Mouse (Mus musculus): ENCODE measurements around the gene Supt16. TPM values are rescaled to one million over a fixed set of nuclear protein-coding genes. Genes with fewer than 3 reads are reported as not detected.

The Supt16 gene
- polyA plus RNA-seq, 1 experiment from 2014 or later, result 57.8 TPM

GRCm38 (mm10) chr14:52195691-52196090 lies 1.5 kb downstream of the Supt16 start:
- WGBS, result 14% methylated on average over 3 of the region's 3 CpGs
- H3K4me2 ChIP-seq (replicated peaks), result peak overlapping the region; percentile 68
- no peak overlapping the region for H3K4me3 ChIP-seq
- no peak for ATAC-seq (ENCODE audit: low FRiP score, low read depth)
- H3K9ac ChIP-seq, result 0 out of 2 replicates have a peak overlapping the region, but pooled peaks have one; percentile 98
- no peaks in the 10 kb centered on the region for H3K27me3 ChIP-seq (replicated peaks)
- peaks cover 26% of the 10 kb centered on the region for H3K36me3 ChIP-seq
- no peaks in the 10 kb centered on the region for H3K9me3 ChIP-seq
- no peak overlapping the region for H3K27ac ChIP-seq
- peaks cover 7% of the 10 kb centered on the region for H3K4me1 ChIP-seq

- H3K9me3 ChIP-seq, result no peaks in the 10 kb centered on the region
- no peak overlapping the region for H3K4me2 ChIP-seq (replicated peaks)
- no peaks in the 10 kb centered on the region for H3K27me3 ChIP-seq (replicated peaks)
- H3K27ac ChIP-seq, result no peak overlapping the region
- peaks cover 2% of the 10 kb centered on the region for H3K4me1 ChIP-seq
- no peak overlapping the region for H3K9ac ChIP-seq
- peaks cover 9% of the 10 kb centered on the region; the same call in 1 of the 2 replicates for H3K36me3 ChIP-seq
- no peak for ATAC-seq (ENCODE audit: low FRiP score, low read depth)
- no peak overlapping the region for H3K4me3 ChIP-seq
Observed at GRCm38 (mm10) chr14:52190740-52191359, 6.4 kb downstream of the Supt16 start.

GRCm38 (mm10) chr14:52189519-52189918 lies 7.7 kb downstream of the Supt16 start:
- no peak overlapping the region for H3K9ac ChIP-seq
- H3K36me3 ChIP-seq, result peaks cover 9% of the 10 kb centered on the region; the same call in 1 of the 2 replicates
- no peak for ATAC-seq (ENCODE audit: low FRiP score, low read depth)
- H3K4me1 ChIP-seq, result no peaks in the 10 kb centered on the region
- no peaks in the 10 kb centered on the region for H3K9me3 ChIP-seq
- H3K4me3 ChIP-seq, result no peak overlapping the region
- H3K27me3 ChIP-seq (replicated peaks), result no peaks in the 10 kb centered on the region
- WGBS, result 88% methylated on average over 2 of the region's 2 CpGs
- no peak overlapping the region for H3K4me2 ChIP-seq (replicated peaks)
- no peak overlapping the region for H3K27ac ChIP-seq

GRCm38 (mm10) chr14:52188788-52189187 lies 8.4 kb downstream of the Supt16 start:
- ATAC-seq (ENCODE audit: low FRiP score, low read depth), result no peak
- H3K36me3 ChIP-seq, result peaks cover 12% of the 10 kb centered on the region

GRCm38 (mm10) chr14:52166571-52166970 lies 30.6 kb downstream of the Supt16 start:
- no peak for ATAC-seq (ENCODE audit: low FRiP score, low read depth)
- no peak overlapping the region for H3K4me3 ChIP-seq
- WGBS, result 94% methylated on average over 2 of the region's 2 CpGs
- H3K9me3 ChIP-seq, result no peaks in the 10 kb centered on the region
- H3K27ac ChIP-seq, result no peak overlapping the region
- H3K4me1 ChIP-seq, result no peaks in the 10 kb centered on the region
- H3K36me3 ChIP-seq, result peaks cover 69% of the 10 kb centered on the region
- H3K4me2 ChIP-seq (replicated peaks), result no peak overlapping the region
- no peaks in the 10 kb centered on the region for H3K27me3 ChIP-seq (replicated peaks)
- no peak overlapping the region for H3K9ac ChIP-seq

More at GRCm38 (mm10) chr14:52188788-52189187, 8.4 kb downstream of the Supt16 start:
- no peak overlapping the region for H3K9ac ChIP-seq
- whole genome bisulfite sequencing, result 92% methylated on average over 1 of the region's 1 CpGs
- H3K4me1 ChIP-seq, result no peaks in the 10 kb centered on the region
- no peak overlapping the region for H3K4me2 ChIP-seq (replicated peaks)
- no peak overlapping the region for H3K27ac ChIP-seq
- no peak overlapping the region for H3K4me3 ChIP-seq
- no peaks in the 10 kb centered on the region for H3K27me3 ChIP-seq (replicated peaks)
- no peaks in the 10 kb centered on the region for H3K9me3 ChIP-seq

GRCm38 (mm10) chr14:52160911-52161310 lies 36.3 kb downstream of the Supt16 start:
- no peak overlapping the region for H3K4me3 ChIP-seq
- no peak overlapping the region for H3K9ac ChIP-seq
- no peaks in the 10 kb centered on the region for H3K27me3 ChIP-seq (replicated peaks)
- H3K9me3 ChIP-seq, result no peaks in the 10 kb centered on the region
- no peak overlapping the region for H3K4me2 ChIP-seq (replicated peaks)
- ATAC-seq (ENCODE audit: low FRiP score, low read depth), result no peak
- 93% methylated on average over 6 of the region's 6 CpGs for WGBS
- no peaks in the 10 kb centered on the region for H3K4me1 ChIP-seq
- H3K36me3 ChIP-seq, result peaks cover 78% of the 10 kb centered on the region
- H3K27ac ChIP-seq, result no peak overlapping the region

GRCm38 (mm10) chr14:52155008-52155407 lies 42.2 kb downstream of the Supt16 start:
- no peak overlapping the region for H3K27ac ChIP-seq
- ATAC-seq (ENCODE audit: low FRiP score, low read depth), result no peak
- H3K4me1 ChIP-seq, result no peaks in the 10 kb centered on the region
- no peaks in the 10 kb centered on the region for H3K9me3 ChIP-seq
- H3K27me3 ChIP-seq (replicated peaks), result no peaks in the 10 kb centered on the region
- H3K4me2 ChIP-seq (replicated peaks), result no peak overlapping the region
- WGBS, result 96% methylated on average over 2 of the region's 2 CpGs
- peaks cover 24% of the 10 kb centered on the region for H3K36me3 ChIP-seq
- no peak overlapping the region for H3K4me3 ChIP-seq
- no peak overlapping the region for H3K9ac ChIP-seq

GRCm38 (mm10) chr14:52152613-52153012 lies 44.6 kb downstream of the Supt16 start:
- Histone ChIP-seq H3K4me1 (no peaks in the 10 kb centered on the region), H3K4me2 (replicated peaks) (no peak overlapping the region), H3K36me3 (0 out of 2 replicates have a peak, but pooled peaks cover under 1% of the 10 kb centered on the region), H3K27ac (no peak overlapping the region), H3K4me3 (no peak overlapping the region), H3K9me3 (no peaks in the 10 kb centered on the region), H3K27me3 (replicated peaks) (no peaks in the 10 kb centered on the region), H3K9ac (no peak overlapping the region)
- WGBS, result 51% methylated on average over 3 of the region's 3 CpGs
- ATAC-seq (ENCODE audit: low FRiP score, low read depth), result no peak

GRCm38 (mm10) chr14:52152179-52152578 lies 45.0 kb downstream of the Supt16 start:
- WGBS, result 36% methylated on average over 7 of the region's 7 CpGs
- H3K27me3 ChIP-seq (replicated peaks), result no peaks in the 10 kb centered on the region
- H3K9me3 ChIP-seq, result no peaks in the 10 kb centered on the region
- no peaks in the 10 kb centered on the region for H3K4me1 ChIP-seq
- H3K27ac ChIP-seq, result no peak overlapping the region
- no peak overlapping the region for H3K4me3 ChIP-seq
- ATAC-seq (ENCODE audit: low FRiP score, low read depth), result no peak
- H3K36me3 ChIP-seq, result no peaks in the 10 kb centered on the region
- no peak overlapping the region for H3K4me2 ChIP-seq (replicated peaks)
- no peak overlapping the region for H3K9ac ChIP-seq

- Histone ChIP-seq H3K27me3 (replicated peaks) (no peaks in the 10 kb centered on the region), H3K9ac (no peak overlapping the region), H3K4me2 (replicated peaks) (no peak overlapping the region), H3K36me3 (no peaks in the 10 kb centered on the region), H3K4me3 (no peak overlapping the region), H3K9me3 (no peaks in the 10 kb centered on the region), H3K4me1 (no peaks in the 10 kb centered on the region), H3K27ac (no peak overlapping the region)
- ATAC-seq (ENCODE audit: low FRiP score, low read depth), result no peak
- WGBS, result 58% methylated on average over 4 of the region's 4 CpGs
Observed at GRCm38 (mm10) chr14:52149888-52150287, 47.3 kb downstream of the Supt16 start.

- no peaks in the 10 kb centered on the region for H3K9me3 ChIP-seq
- H3K27me3 ChIP-seq (replicated peaks), result no peaks in the 10 kb centered on the region
Observed at GRCm38 (mm10) chr14:52146540-52146939, 50.7 kb downstream of the Supt16 start.

GRCm38 (mm10) chr14:52144165-52144564 lies 53.1 kb downstream of the Supt16 start:
- Histone ChIP-seq H3K27ac (no peak overlapping the region), H3K27me3 (replicated peaks) (no peaks in the 10 kb centered on the region), H3K9me3 (no peaks in the 10 kb centered on the region), H3K4me2 (replicated peaks) (no peak overlapping the region), H3K9ac (no peak overlapping the region), H3K4me3 (no peak overlapping the region), H3K4me1 (no peaks in the 10 kb centered on the region), H3K36me3 (no peaks in the 10 kb centered on the region)
- WGBS, result 86% methylated on average over 4 of the region's 4 CpGs
- ATAC-seq (ENCODE audit: low FRiP score, low read depth), result no peak

More at GRCm38 (mm10) chr14:52146540-52146939, 50.7 kb downstream of the Supt16 start:
- no peak for ATAC-seq (ENCODE audit: low FRiP score, low read depth)
- Histone ChIP-seq H3K36me3 (no peaks in the 10 kb centered on the region), H3K4me3 (no peak overlapping the region), H3K4me1 (no peaks in the 10 kb centered on the region), H3K27ac (no peak overlapping the region), H3K9ac (no peak overlapping the region), H3K4me2 (replicated peaks) (no peak overlapping the region)
- 65% methylated on average over 4 of the region's 4 CpGs for WGBS

- Histone ChIP-seq H3K4me2 (replicated peaks) (no peak overlapping the region), H3K27me3 (replicated peaks) (no peaks in the 10 kb centered on the region), H3K27ac (no peak overlapping the region), H3K9me3 (no peaks in the 10 kb centered on the region), H3K9ac (no peak overlapping the region), H3K4me3 (no peak overlapping the region), H3K36me3 (no peaks in the 10 kb centered on the region), H3K4me1 (no peaks in the 10 kb centered on the region)
- 78% methylated on average over 16 of the region's 16 CpGs for WGBS
- no peak for ATAC-seq (ENCODE audit: low FRiP score, low read depth)
Observed at GRCm38 (mm10) chr14:52141445-52142127, 55.6 kb downstream of the Supt16 start.
